Mouse (Mus musculus) kidney, embryonic 15.5 days (tissue): ENCODE results near the gene Cacna1c. TPM values are rescaled to one million over a fixed set of nuclear protein-coding genes. Genes with fewer than 3 reads are reported as not detected.

Source experiments
- ATAC-seq: fragments of 200-750 bp; cut with Nextera tagmentation; replicated peaks from 2 replicates; pipeline ENCODE4 v1.8.0; 2017; ENCODE audit warnings: moderate TSS enrichment; ENCODE audit not compliant: low FRiP score
- H3K27ac ChIP-seq: fragments of 300-500 bp; sonication (generic); 2 replicates; pipeline ENCODE4 v1.5.1; 2015; ENCODE audit warnings: mild to moderate bottlenecking, inconsistent platforms
- H3K27me3 ChIP-seq: fragments of 300-500 bp; sonication (generic); 2 replicates; pipeline ENCODE4 v1.6.1; 2015; ENCODE audit warnings: inconsistent platforms
- H3K36me3 ChIP-seq: fragments of 300-500 bp; sonication (generic); 2 replicates; pipeline ENCODE4 v1.6.1; 2015; ENCODE audit warnings: inconsistent platforms
- H3K4me1 ChIP-seq: fragments of 300-500 bp; sonication (generic); 2 replicates; pipeline ENCODE4 v1.6.1; 2015; ENCODE audit warnings: inconsistent platforms
- H3K4me2 ChIP-seq: fragments of 300-500 bp; sonication (generic); 2 replicates; pipeline ENCODE4 v1.6.1; 2015; ENCODE audit warnings: moderate library complexity, mild to moderate bottlenecking, inconsistent platforms
- H3K4me3 ChIP-seq: fragments of 300-500 bp; sonication (generic); replicated peaks from 2 replicates; pipeline ENCODE4 v1.5.1; 2015; ENCODE audit warnings: mild to moderate bottlenecking, inconsistent platforms
- H3K9ac ChIP-seq: fragments of 300-500 bp; sonication (generic); 2 replicates; pipeline ENCODE4 v1.6.1; 2015; ENCODE audit warnings: mild to moderate bottlenecking, inconsistent platforms
- H3K9me3 ChIP-seq: fragments of 300-500 bp; sonication (generic); replicated peaks from 2 replicates; pipeline ENCODE4 v1.6.1; 2016; ENCODE audit warnings: inconsistent platforms
- WGBS: fragments of 180-500 bp; shearing (Covaris S2); methylation state at CpG from one replicate; pipeline ENCODE4 v1.1.7; 2015; ENCODE audit warnings: mixed read lengths; 5-methylcytosine and 5-hydroxymethylcytosine counted together
- polyA plus RNA-seq: library from polyadenylated mRNA; unstranded; fragments of >200 nt; fragmentation: Nextera tagmentation; extraction: Ambion mirVana; gene quantifications from 2 replicates; pipeline ENCODE4 v1.2.1, GENCODE M21; 2015

The Cacna1c gene
- polyA plus RNA-seq, 1 experiment from 2014 or later, result 2.7 TPM

- Histone ChIP-seq H3K4me3 (no peak overlapping the region), H3K27me3 (no peaks in the 10 kb centered on the region), H3K9ac (no peak overlapping the region), H3K4me1 (peaks cover 35% of the 10 kb centered on the region), H3K9me3 (no peaks in the 10 kb centered on the region), H3K36me3 (no peaks in the 10 kb centered on the region), H3K4me2 (no peak overlapping the region), H3K27ac (no peak overlapping the region)
- WGBS, result 91% methylated on average over 2 of the region's 2 CpGs
- ATAC-seq, result no peak
Observed at GRCm38 (mm10) chr6:118841892-118842291, 354.3 kb downstream of the Cacna1c start.

DNA sequence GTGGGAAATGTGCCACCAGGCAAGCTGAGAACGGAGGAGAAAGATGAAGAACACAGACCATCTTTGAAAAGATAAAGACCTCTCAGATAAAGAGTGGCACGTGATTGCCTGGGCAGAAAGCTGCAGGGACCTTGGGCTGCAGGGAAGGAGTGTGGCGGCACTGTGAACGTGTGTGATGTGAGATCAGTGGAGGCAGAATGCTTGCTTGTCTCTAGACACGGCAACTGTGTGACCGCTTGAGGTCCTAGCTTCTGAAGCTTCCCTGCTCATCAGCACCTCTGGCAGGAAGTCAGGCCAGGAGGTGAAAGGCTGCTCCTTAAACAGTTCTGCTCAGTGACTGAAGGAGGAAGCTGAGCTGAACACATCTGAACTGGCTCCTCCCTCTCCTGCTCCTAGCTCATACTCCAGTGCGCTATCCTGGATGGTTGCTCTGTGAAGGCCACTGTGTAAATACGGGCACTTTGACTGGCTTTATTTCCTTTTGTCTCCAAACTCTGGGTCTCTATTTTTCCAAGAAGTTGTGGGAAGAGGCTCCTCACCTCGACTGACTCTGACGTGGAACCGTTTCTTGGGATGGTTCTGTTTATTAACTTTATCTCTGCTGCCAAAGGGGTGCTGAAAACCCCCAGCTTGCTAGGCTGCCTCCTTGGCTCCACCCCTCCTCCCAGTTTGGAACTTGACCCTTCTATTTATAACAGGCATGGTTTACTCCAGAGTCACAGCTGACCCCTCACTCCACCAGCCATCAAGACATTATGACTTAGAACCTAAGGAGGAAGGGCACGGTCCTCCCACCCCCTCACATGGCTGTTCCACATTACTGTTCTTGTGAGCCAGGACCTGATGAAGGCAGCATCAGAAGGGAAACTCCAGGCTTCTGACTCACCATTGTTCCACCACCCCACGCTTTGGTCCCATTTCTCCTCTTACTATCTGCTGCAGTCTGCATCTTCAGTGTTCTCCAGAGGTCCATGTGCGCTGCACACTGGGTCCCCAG is 357.0 kb downstream of the Cacna1c start:
- peak; percentile 87 for ATAC-seq
- H3K4me3 ChIP-seq, result no peak overlapping the region
- no peaks in the 10 kb centered on the region for H3K27me3 ChIP-seq
- 28% methylated on average over 14 of the region's 14 CpGs for WGBS
- H3K9me3 ChIP-seq, result no peaks in the 10 kb centered on the region
- H3K4me1 ChIP-seq, result peaks cover 20% of the 10 kb centered on the region
- H3K9ac ChIP-seq, result no peak overlapping the region
- H3K36me3 ChIP-seq, result no peaks in the 10 kb centered on the region
- H3K4me2 ChIP-seq, result peak overlapping the region; percentile 39
- peak overlapping the region; percentile 63 for H3K27ac ChIP-seq

DNA sequence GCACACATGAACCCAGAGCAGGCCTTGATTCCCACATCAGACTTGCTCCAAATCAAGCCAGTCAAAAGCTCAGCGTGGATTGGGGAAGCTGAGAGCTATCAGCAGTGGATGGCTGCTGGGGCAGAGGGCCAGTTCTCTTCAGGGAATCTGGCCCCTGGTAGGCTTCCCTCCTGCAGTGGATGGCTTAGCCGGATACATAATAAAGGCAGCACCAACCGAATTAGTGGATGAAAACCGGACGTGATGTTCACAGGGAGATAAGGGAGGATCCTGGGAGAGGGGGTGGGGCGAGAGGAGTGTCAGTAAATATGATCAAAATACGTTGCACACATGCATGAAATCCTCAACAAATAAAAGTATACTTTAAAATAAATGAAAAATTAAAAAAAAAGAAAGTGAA is 359.5 kb downstream of the Cacna1c start:
- 54% methylated on average over 7 of the region's 7 CpGs for WGBS
- Histone ChIP-seq H3K36me3 (no peaks in the 10 kb centered on the region), H3K9me3 (no peaks in the 10 kb centered on the region), H3K27me3 (no peaks in the 10 kb centered on the region), H3K9ac (no peak overlapping the region), H3K4me3 (no peak overlapping the region), H3K4me1 (peaks cover 20% of the 10 kb centered on the region), H3K27ac (no peak overlapping the region), H3K4me2 (no peak overlapping the region)
- no peak for ATAC-seq

- Histone ChIP-seq H3K4me1 (peaks cover 9% of the 10 kb centered on the region), H3K9ac (no peak overlapping the region), H3K36me3 (no peaks in the 10 kb centered on the region), H3K27ac (no peak overlapping the region), H3K27me3 (no peaks in the 10 kb centered on the region), H3K4me2 (no peak overlapping the region), H3K4me3 (no peak overlapping the region), H3K9me3 (no peaks in the 10 kb centered on the region)
- ATAC-seq, result no peak
- 70% methylated on average over 8 of the region's 8 CpGs for WGBS
Observed at GRCm38 (mm10) chr6:118834046-118834445, 362.2 kb downstream of the Cacna1c start.

DNA sequence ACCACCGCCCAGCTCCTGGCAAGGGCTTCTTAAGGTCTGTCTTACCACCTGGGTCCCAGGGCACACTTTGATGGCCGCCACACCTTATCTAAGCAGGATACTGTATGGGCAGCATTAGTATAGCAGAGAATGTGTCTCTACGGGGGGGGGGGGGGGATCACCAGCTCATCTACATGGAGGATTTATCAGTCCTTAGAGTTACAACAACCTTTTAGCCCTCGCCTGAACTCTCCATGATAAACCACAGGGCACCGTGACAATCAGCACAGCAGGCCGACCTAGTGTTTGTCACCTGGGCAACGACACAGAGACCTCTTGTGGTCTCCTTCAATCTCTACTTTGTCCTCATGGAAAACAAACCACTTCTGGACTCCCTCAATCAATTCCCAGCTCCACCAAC is 363.2 kb downstream of the Cacna1c start:
- 88% methylated on average over 7 of the region's 7 CpGs for WGBS
- no peak overlapping the region for H3K27ac ChIP-seq
- H3K9me3 ChIP-seq, result no peaks in the 10 kb centered on the region
- no peaks in the 10 kb centered on the region for H3K27me3 ChIP-seq
- no peak overlapping the region for H3K4me3 ChIP-seq
- H3K36me3 ChIP-seq, result no peaks in the 10 kb centered on the region
- H3K4me2 ChIP-seq, result no peak overlapping the region
- H3K4me1 ChIP-seq, result peaks cover 4% of the 10 kb centered on the region
- ATAC-seq, result no peak
- no peak overlapping the region for H3K9ac ChIP-seq

- Histone ChIP-seq H3K4me3 (no peak overlapping the region), H3K9me3 (no peaks in the 10 kb centered on the region), H3K36me3 (no peaks in the 10 kb centered on the region), H3K9ac (no peak overlapping the region), H3K27ac (no peak overlapping the region), H3K4me1 (peaks cover 8% of the 10 kb centered on the region), H3K27me3 (no peaks in the 10 kb centered on the region), H3K4me2 (no peak overlapping the region)
- ATAC-seq, result no peak
- WGBS, result 91% methylated on average over 2 of the region's 2 CpGs
Observed at GRCm38 (mm10) chr6:118832616-118833015, 363.6 kb downstream of the Cacna1c start.

DNA sequence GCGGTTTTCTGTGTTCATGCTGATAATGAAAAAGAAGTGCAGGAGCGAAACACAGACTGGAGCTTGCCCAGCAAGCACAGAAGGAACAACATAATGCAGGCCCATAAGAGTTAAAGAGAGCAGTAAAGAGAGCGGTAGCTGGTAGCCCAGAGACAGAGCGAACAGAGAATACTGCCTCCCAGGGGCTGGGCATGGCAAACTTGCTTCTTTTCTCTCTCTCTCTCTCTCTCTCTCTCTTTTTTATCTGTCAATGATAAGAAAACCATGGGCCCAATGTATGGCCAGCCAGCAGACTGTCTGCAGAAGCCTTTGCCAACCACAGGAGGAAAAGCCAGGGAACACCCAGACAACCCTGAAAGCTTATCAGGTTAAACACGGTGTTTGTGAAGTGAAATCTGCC is 365.4 kb downstream of the Cacna1c start:
- H3K9ac ChIP-seq, result no peak overlapping the region
- WGBS, result 89% methylated on average over 5 of the region's 5 CpGs

GRCm38 (mm10) chr6:118828187-118828586 is 368.0 kb downstream of the Cacna1c start:
- 30% methylated on average over 4 of the region's 4 CpGs for WGBS
- ATAC-seq, result peak; percentile 52; the same call in 1 of the 2 replicates
- peak overlapping the region; percentile 32; the same call in 1 of the 2 replicates for H3K27ac ChIP-seq
- no peaks in the 10 kb centered on the region for H3K27me3 ChIP-seq
- peaks cover 18% of the 10 kb centered on the region for H3K4me1 ChIP-seq
- no peak overlapping the region for H3K9ac ChIP-seq
- H3K4me3 ChIP-seq, result no peak overlapping the region
- no peaks in the 10 kb centered on the region for H3K9me3 ChIP-seq
- H3K4me2 ChIP-seq, result no peak overlapping the region
- H3K36me3 ChIP-seq, result no peaks in the 10 kb centered on the region

More for the DNA sequence above, 365.4 kb downstream of the Cacna1c start:
- Histone ChIP-seq H3K27me3 (no peaks in the 10 kb centered on the region), H3K9me3 (no peaks in the 10 kb centered on the region), H3K36me3 (no peaks in the 10 kb centered on the region), H3K4me2 (no peak overlapping the region), H3K4me3 (no peak overlapping the region), H3K27ac (no peak overlapping the region), H3K4me1 (peaks cover 14% of the 10 kb centered on the region)
- ATAC-seq, result no peak

- no peaks in the 10 kb centered on the region for H3K36me3 ChIP-seq
Observed at GRCm38 (mm10) chr6:118827560-118827959, 368.7 kb downstream of the Cacna1c start.

DNA sequence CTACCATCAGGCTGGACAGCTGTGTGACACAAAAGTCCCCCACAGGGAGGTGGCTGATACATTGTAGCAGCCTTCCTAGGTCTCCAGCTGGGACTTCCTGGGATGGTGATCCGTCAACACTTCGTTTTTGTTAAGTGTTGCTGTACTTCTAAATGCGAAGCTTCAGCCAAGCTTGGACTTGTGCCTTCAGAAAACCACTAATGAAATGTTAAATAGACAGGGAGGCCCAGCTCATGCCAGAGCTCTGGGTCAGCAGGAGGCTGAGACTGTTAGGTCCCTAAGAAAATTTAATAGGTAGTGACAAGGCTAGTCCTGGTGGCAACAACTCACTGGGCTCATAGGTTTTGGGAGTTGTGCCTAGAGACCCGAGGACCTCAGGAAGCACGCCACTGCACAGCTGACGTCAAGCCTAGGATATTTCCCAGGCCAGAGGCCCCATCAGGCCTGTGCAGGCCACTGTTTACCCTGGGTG is 370.8 kb downstream of the Cacna1c start:
- H3K27me3 ChIP-seq, result no peaks in the 10 kb centered on the region
- H3K9me3 ChIP-seq, result no peaks in the 10 kb centered on the region
- H3K27ac ChIP-seq, result no peak overlapping the region
- peaks cover 24% of the 10 kb centered on the region for H3K4me1 ChIP-seq
- no peaks in the 10 kb centered on the region for H3K36me3 ChIP-seq
- H3K9ac ChIP-seq, result no peak overlapping the region
- H3K4me3 ChIP-seq, result no peak overlapping the region
- no peak overlapping the region for H3K4me2 ChIP-seq
- ATAC-seq, result no peak
- 65% methylated on average over 6 of the region's 6 CpGs for WGBS

More at GRCm38 (mm10) chr6:118827560-118827959, 368.7 kb downstream of the Cacna1c start:
- H3K27ac ChIP-seq, result 0 out of 2 replicates have a peak overlapping the region, but pooled peaks have one; percentile 32
- no peak overlapping the region for H3K9ac ChIP-seq
- 29% methylated on average over 8 of the region's 8 CpGs for WGBS
- H3K9me3 ChIP-seq, result no peaks in the 10 kb centered on the region
- ATAC-seq, result peak; percentile 64
- no peaks in the 10 kb centered on the region for H3K27me3 ChIP-seq
- H3K4me3 ChIP-seq, result no peak overlapping the region
- no peak overlapping the region for H3K4me2 ChIP-seq
- H3K4me1 ChIP-seq, result peaks cover 18% of the 10 kb centered on the region

GRCm38 (mm10) chr6:118821536-118821935 is 374.7 kb downstream of the Cacna1c start:
- Histone ChIP-seq H3K36me3 (no peaks in the 10 kb centered on the region), H3K27ac (no peak overlapping the region), H3K9me3 (no peaks in the 10 kb centered on the region), H3K4me1 (peaks cover 21% of the 10 kb centered on the region; the same call in 1 of the 2 replicates), H3K9ac (no peak overlapping the region), H3K4me3 (no peak overlapping the region), H3K27me3 (no peaks in the 10 kb centered on the region), H3K4me2 (no peak overlapping the region)
- 86% methylated on average over 5 of the region's 5 CpGs for WGBS
- ATAC-seq, result no peak

GRCm38 (mm10) chr6:118819657-118820056 is 376.6 kb downstream of the Cacna1c start:
- Histone ChIP-seq H3K9ac (no peak overlapping the region), H3K27ac (no peak overlapping the region), H3K4me1 (peaks cover 17% of the 10 kb centered on the region; the same call in 1 of the 2 replicates), H3K4me2 (no peak overlapping the region), H3K27me3 (no peaks in the 10 kb centered on the region), H3K9me3 (no peaks in the 10 kb centered on the region), H3K4me3 (no peak overlapping the region), H3K36me3 (no peaks in the 10 kb centered on the region)
- 71% methylated on average over 7 of the region's 7 CpGs for WGBS
- ATAC-seq, result no peak
